In the genomic region with DNA sequence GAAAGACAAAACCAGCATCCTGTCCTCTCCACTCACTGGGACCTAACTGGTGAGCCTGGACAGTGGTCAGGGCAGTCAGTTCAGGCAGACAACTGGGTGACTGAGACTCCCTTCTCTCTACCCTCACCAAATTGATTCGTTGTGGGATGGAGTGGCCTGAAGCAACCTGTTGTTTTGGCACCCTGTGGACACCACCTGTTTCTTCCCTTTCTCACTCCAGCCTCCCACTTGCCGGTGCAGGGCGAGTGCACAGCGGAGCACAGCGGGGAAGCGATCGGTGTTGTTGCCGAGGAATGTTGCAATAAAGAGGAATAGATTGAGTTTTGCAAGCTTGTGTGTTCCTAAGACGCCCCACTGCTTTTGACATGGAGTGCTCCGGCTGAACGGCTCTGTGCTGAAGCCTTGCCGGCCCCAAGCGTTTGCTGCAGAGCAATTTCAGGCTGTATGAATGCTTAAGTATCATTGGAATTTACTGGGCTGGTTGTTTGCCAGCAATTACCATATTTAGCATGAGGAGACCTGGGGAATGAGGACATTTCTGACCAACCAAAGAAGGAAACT, we compare ENCODE assay signal across 9 mouse cellular contexts. TPM values are rescaled to one million over a fixed set of nuclear protein-coding genes. Genes with fewer than 3 reads are reported as not detected.
DNase-seq lines count a peak whose midpoint lies in the region; ATAC-seq and TF ChIP-seq lines count a peak whose summit lies in the region.
"Had no signal": no experiment of that assay in that cellular context is flagged by ENCODE, and none has a peak within 500 bp of the region (broad histone marks: within the 10 kb centered on the region; RNA-seq: fewer than 3 reads in every experiment).

No protein-coding gene starts in this region.

- H3K79me2 ChIP-seq in heart, adult 2 months (replicated peaks; ENCODE audit: control insufficient read depth, insufficient read depth, low read length), result peaks cover 2% of the 10 kb centered on the region; the same call in 1 of the 2 replicates

- H3K9ac ChIP-seq in heart, adult 2 months (ENCODE audit: low read depth, low read length), result peak overlapping the region; percentile 17
- peak overlapping the region; percentile 46; the same call in 1 of the 2 replicates for H3K9ac ChIP-seq in lung, embryonic 16.5 days (ENCODE audit: low read length)
- H3K9ac ChIP-seq: liver, embryonic 14.5 days had no signal

- no peak for TF ChIP-seq POLR2A in heart, adult 2 months (IDR thresholded peaks at IDR 0.05; ENCODE audit: insufficient read depth, low read depth, low read length)
- no peak for TF ChIP-seq POLR2A in kidney, adult 2 months (IDR thresholded peaks at IDR 0.05; ENCODE audit: low read depth, low read length)

- no peaks in the 10 kb centered on the region for H3K27me3 ChIP-seq in heart, adult 2 months (ENCODE audit: control insufficient read depth, insufficient read depth, low read length)
- no peaks in the 10 kb centered on the region for H3K27me3 ChIP-seq in kidney, adult 2 months (replicated peaks; ENCODE audit: control insufficient read depth, insufficient read depth, low read length)
- no peaks in the 10 kb centered on the region for H3K27me3 ChIP-seq in lung, embryonic 16.5 days (ENCODE audit: control insufficient read depth, insufficient read depth, low read depth, low read length)

- DNase-seq in cerebellum, postnatal 4 days (ENCODE audit: low spot score in 2 of 2), result no peak
- DNase-seq in heart, adult 2 months, result peak; percentile 66 to 69
- DNase-seq in kidney, adult 2 months, result peak; percentile 89
- DNase-seq in ovary, postnatal 14 days (ENCODE audit: low spot score), result peak; percentile 45
- no peak for DNase-seq in left cerebral cortex, adult 18-20 months (ENCODE audit: low spot score in 2 of 2)

- H3K27ac ChIP-seq in heart, adult 2 months, result peak overlapping the region; percentile 55
- peak overlapping the region; percentile 62 for H3K27ac ChIP-seq in kidney, adult 2 months (ENCODE audit: insufficient read depth, low read depth, low read length)
- H3K27ac ChIP-seq in lung, embryonic 16.5 days (ENCODE audit: low read length), result peak overlapping the region; percentile 89
- H3K27ac ChIP-seq: liver, embryonic 14.5 days had no signal

- intact Hi-C loops in heart, adult 2 months (cut with DNase I), result no loop called here

- no peak for TF ChIP-seq CTCF in heart, adult 2 months (IDR thresholded peaks at IDR 0.05)
- TF ChIP-seq CTCF in kidney, adult 2 months (conservative IDR thresholded peaks at IDR 0.05; ENCODE audit: insufficient read depth, insufficient read length, low read depth, low read length), result 0 out of 2 replicates have a peak, but pooled peaks have one; percentile 0

- peak overlapping the region; percentile 31 for H3K4me3 ChIP-seq in heart, adult 2 months
- no peak overlapping the region for H3K4me3 ChIP-seq in kidney, adult 2 months (ENCODE audit: insufficient read depth, low read depth, low read length)
- H3K4me3 ChIP-seq in lung, embryonic 16.5 days (ENCODE audit: low read length), result peak overlapping the region; percentile 22

- peak; percentile 51 for ATAC-seq in cerebellum, adult (ENCODE audit: insufficient number of reproducible peaks, low FRiP score, low TSS enrichment)
- peak; percentile 19 for ATAC-seq in common myeloid progenitor, adult 5-6 weeks (replicated peaks; ENCODE audit: low read depth, poor library complexity, severe bottlenecking)
- peak; percentile 89 for ATAC-seq in lung, embryonic 16.5 days (ENCODE audit: low read depth)

- H3K9me3 ChIP-seq in lung, embryonic 16.5 days (ENCODE audit: control insufficient read depth, low read length), result no peaks in the 10 kb centered on the region

- peaks cover 31% of the 10 kb centered on the region for H3K4me1 ChIP-seq in heart, adult 2 months (ENCODE audit: control insufficient read depth, insufficient read depth, low read length)
- peaks cover 51% of the 10 kb centered on the region for H3K4me1 ChIP-seq in kidney, adult 2 months (ENCODE audit: control insufficient read depth, insufficient read depth, low read length)
- peaks cover 75% of the 10 kb centered on the region for H3K4me1 ChIP-seq in lung, embryonic 16.5 days (replicated peaks; ENCODE audit: control insufficient read depth, insufficient read depth, low read length)

- 24% methylated on average over 13 of the region's 13 CpGs for WGBS in heart, adult 2 months
- WGBS in kidney, adult 2 months, result 9% methylated on average over 13 of the region's 13 CpGs
- WGBS in lung, embryonic 16.5 days, result 4% methylated on average over 13 of the region's 13 CpGs

- H3K4me2 ChIP-seq in lung, embryonic 16.5 days (ENCODE audit: low read depth, low read length), result peak overlapping the region; percentile 48

- H3K36me3 ChIP-seq in heart, adult 2 months (ENCODE audit: control insufficient read depth, insufficient read depth, low read length), result no peaks in the 10 kb centered on the region; the same call in none of the 2 replicates
- no peaks in the 10 kb centered on the region for H3K36me3 ChIP-seq in kidney, adult 2 months (ENCODE audit: control insufficient read depth, insufficient read depth, low read length)
- H3K36me3 ChIP-seq in lung, embryonic 16.5 days (ENCODE audit: control insufficient read depth, insufficient read depth, low read length), result no peaks in the 10 kb centered on the region

- no peak for TF ChIP-seq EP300 in heart, adult 2 months (IDR thresholded peaks at IDR 0.05; ENCODE audit: insufficient read depth, low read depth, low read length)

RNA-seq across cellular contexts. Expression of a gene that starts 11.0 kb away (rescaled TPM):
- 41.1 and 48.9 TPM in 2 replicates for total RNA-seq in common myeloid progenitor, adult 5-6 weeks (2017)
- total RNA-seq in heart, adult 2 months (2021), result 10 to 100 TPM; 14.9 to 18.1 TPM
- polyA plus RNA-seq in heart, adult 2 months (2012; rRNA removed), result 10.0 and 14.1 TPM in 2 replicates
- 16.3 and 20.0 TPM in 2 replicates for polyA plus RNA-seq in kidney, adult 2 months (2012; rRNA removed)
- polyA plus RNA-seq in lung, embryonic 16.5 days (2015; fragmentation: Nextera tagmentation; extraction: Ambion mirVana), result 34.1 and 35.7 TPM in 2 replicates
- total RNA-seq in left cerebral cortex, adult 18-20 months (2021), result 10 to 100 TPM; 13.0 to 15.7 TPM

Comparison
In these comparisons a context has a peak if more than half of its experiments do, and no peak if none do; other contexts are left out.
1. ATAC-seq: peak in every context shown above with its lines; median percentile 89 in lung, embryonic 16.5 days; 51 in cerebellum, adult; 19 in common myeloid progenitor, adult 5-6 weeks.
2. DNase-seq: peak in heart, adult 2 months (2 of 2), kidney, adult 2 months (single experiment) and ovary, postnatal 14 days (single experiment); none in cerebellum, postnatal 4 days (0 of 2) and left cerebral cortex, adult 18-20 months (0 of 2).
3. Peak in every context shown above with its lines, with median percentiles within 50 percentile points of each other: H3K27ac ChIP-seq.